Mouse (Mus musculus) stomach, embryonic 16.5 days (tissue): ENCODE results near the gene Vps4a. TPM values are rescaled to one million over a fixed set of nuclear protein-coding genes. Genes with fewer than 3 reads are reported as not detected.

ENCODE experiments used
- ATAC-seq: fragments of 200-750 bp; cut with Nextera tagmentation; 2 replicates; pipeline ENCODE4 v1.8.0; 2017; ENCODE audit warnings: moderate number of reproducible peaks, moderate TSS enrichment; ENCODE audit not compliant: insufficient read depth, low FRiP score
- H3K27ac ChIP-seq: fragments of 300-500 bp; sonication (generic); 2 replicates; pipeline ENCODE4 v1.5.1; 2014; ENCODE audit warnings: low read length
- H3K27me3 ChIP-seq: fragments of 300-500 bp; sonication (generic); 2 replicates; pipeline ENCODE4 v1.6.1; 2014; ENCODE audit warnings: low read length, control low read depth, mixed read lengths; ENCODE audit not compliant: control insufficient read depth, insufficient read depth
- H3K36me3 ChIP-seq: fragments of 300-500 bp; sonication (generic); 2 replicates; pipeline ENCODE4 v1.6.1; 2014; ENCODE audit warnings: low read length; ENCODE audit not compliant: control insufficient read depth, insufficient read depth
- H3K4me1 ChIP-seq: fragments of 300-500 bp; sonication (generic); 2 replicates; pipeline ENCODE4 v1.6.1; 2014; ENCODE audit warnings: low read length, control low read depth, mixed read lengths; ENCODE audit not compliant: control insufficient read depth, insufficient read depth
- H3K4me2 ChIP-seq: fragments of 300-500 bp; sonication (generic); 2 replicates; pipeline ENCODE4 v1.6.1; 2014; ENCODE audit warnings: low read depth, low read length, mixed read lengths
- H3K4me3 ChIP-seq: fragments of 300-500 bp; sonication (generic); replicated peaks from 2 replicates; pipeline ENCODE4 v1.5.1; 2014; ENCODE audit warnings: mild to moderate bottlenecking, low read length
- H3K9ac ChIP-seq: fragments of 300-500 bp; sonication (generic); 2 replicates; pipeline ENCODE4 v1.6.1; 2014; ENCODE audit warnings: low read length
- H3K9me3 ChIP-seq: fragments of 300-500 bp; sonication (generic); replicated peaks from 2 replicates; pipeline ENCODE4 v1.6.1; 2016; ENCODE audit warnings: low read length, control low read depth; ENCODE audit not compliant: control insufficient read depth
- WGBS: fragments of 180-500 bp; shearing (Covaris S2); extraction: QIAGEN DNeasy Blood & Tissue Kit; methylation state at CpG from one replicate; pipeline ENCODE4 v1.1.7; 2014; 5-methylcytosine and 5-hydroxymethylcytosine counted together
- polyA plus RNA-seq: library from polyadenylated mRNA; unstranded; fragments of >200 nt; fragmentation: Nextera tagmentation; extraction: Ambion mirVana; gene quantifications from 2 replicates; pipeline ENCODE4 v1.2.1, GENCODE M21; 2015

The Vps4a gene
- polyA plus RNA-seq, 1 experiment from 2014 or later, result 62.1 TPM

GRCm38 (mm10) chr8:107090531-107090930, 59.5 kb downstream of the Vps4a start:
- Histone ChIP-seq H3K4me3 (no peak overlapping the region), H3K4me2 (no peak overlapping the region), H3K36me3 (peaks cover 26% of the 10 kb centered on the region), H3K27me3 (no peaks in the 10 kb centered on the region), H3K27ac (no peak overlapping the region), H3K4me1 (peaks cover 17% of the 10 kb centered on the region), H3K9me3 (no peaks in the 10 kb centered on the region), H3K9ac (no peak overlapping the region)
- ATAC-seq, result no peak
- WGBS, result 97% methylated on average over 7 of the region's 7 CpGs

Other genes starting within 250 kb of the Vps4a start
- 0.81 and 0.96 TPM in 2 replicates for gene Has3, start 161.0 kb upstream of the Vps4a start, polyA plus RNA-seq
- gene Utp4, start 137.6 kb upstream of the Vps4a start, polyA plus RNA-seq, result 58.2 and 59.1 TPM in 2 replicates
- 8.7 and 11.8 TPM in 2 replicates for gene Sntb2, start 95.5 kb upstream of the Vps4a start, polyA plus RNA-seq
- gene Pdf, start 17.4 kb downstream of the Vps4a start, polyA plus RNA-seq, result 35.3 and 35.7 TPM in 2 replicates
- 24.8 and 27.1 TPM in 2 replicates for gene Cog8, start 25.5 kb downstream of the Vps4a start, polyA plus RNA-seq
- 63.5 and 79.8 TPM in 2 replicates for gene Nip7, start 25.7 kb downstream of the Vps4a start, polyA plus RNA-seq
- gene Tmed6, start 34.4 kb downstream of the Vps4a start, polyA plus RNA-seq, result 82.3 and 84.1 TPM in 2 replicates
- gene Terf2, start 65.3 kb downstream of the Vps4a start, polyA plus RNA-seq, result 13.1 and 14.0 TPM in 2 replicates
- 104 and 106 TPM in 2 replicates for gene Cyb5b, start 119.4 kb downstream of the Vps4a start, polyA plus RNA-seq